Mouse (Mus musculus) heart, adult 8-10 months (tissue): ENCODE data around the gene Setdb1. TPM values are rescaled to one million over a fixed set of nuclear protein-coding genes. Genes with fewer than 3 reads are reported as not detected.

Experiments
- DNase-seq: peaks from one replicate; pipeline ENCODE4 v3.0.0; 2022; ENCODE audit warnings: low spot score
- total RNA-seq, 4 experiments: library from RNA; stranded (reverse); gene quantifications; 2 replicates each; pipeline ENCODE4 v1.2.4; 2022

The Setdb1 gene
- total RNA-seq, 4 experiments from 2014 or later = 10.1 to 12.0 (median 10.4) TPM

DNA sequence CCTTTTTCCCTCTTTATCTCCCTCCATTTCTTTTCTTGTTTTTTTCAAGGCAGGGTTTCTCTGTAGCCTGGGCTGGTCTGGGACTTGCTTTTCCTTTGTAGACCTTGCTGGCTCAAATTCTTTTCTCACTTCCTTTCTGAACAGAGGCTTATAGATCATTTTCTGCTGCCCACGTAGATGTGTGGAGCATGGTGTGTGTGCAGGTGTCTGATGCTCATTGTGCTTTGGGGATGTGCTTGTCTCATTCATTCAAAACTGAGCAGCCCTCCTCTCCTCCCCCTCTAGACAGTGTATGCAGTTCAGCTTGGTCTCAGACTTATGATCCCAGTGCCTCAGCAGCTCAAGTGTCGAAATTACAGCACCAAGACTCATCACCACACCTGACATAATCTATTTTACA is 37.9 kb downstream of the Setdb1 start:
- DNase-seq = no peak

DNA sequence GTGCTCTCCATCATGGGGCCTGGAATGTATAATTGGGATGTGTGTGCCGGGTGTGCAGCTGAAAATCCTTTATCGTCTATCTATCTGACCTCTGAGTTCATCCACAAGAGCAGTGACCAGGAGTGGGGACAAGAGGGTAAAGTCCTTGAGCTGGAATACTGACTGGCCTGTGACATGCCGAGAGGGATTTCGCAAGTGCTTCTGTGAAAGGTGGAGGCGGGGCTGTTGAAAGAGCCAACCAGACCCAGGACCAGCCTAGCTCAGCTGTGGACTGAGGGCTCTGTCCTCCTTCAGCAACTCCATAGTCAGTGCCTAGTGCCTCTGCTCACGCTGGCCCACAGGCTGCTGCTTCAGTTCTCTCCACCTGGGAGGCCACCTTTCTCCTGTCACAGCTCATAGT is 38.5 kb downstream of the Setdb1 start:
- DNase-seq = no peak

DNA sequence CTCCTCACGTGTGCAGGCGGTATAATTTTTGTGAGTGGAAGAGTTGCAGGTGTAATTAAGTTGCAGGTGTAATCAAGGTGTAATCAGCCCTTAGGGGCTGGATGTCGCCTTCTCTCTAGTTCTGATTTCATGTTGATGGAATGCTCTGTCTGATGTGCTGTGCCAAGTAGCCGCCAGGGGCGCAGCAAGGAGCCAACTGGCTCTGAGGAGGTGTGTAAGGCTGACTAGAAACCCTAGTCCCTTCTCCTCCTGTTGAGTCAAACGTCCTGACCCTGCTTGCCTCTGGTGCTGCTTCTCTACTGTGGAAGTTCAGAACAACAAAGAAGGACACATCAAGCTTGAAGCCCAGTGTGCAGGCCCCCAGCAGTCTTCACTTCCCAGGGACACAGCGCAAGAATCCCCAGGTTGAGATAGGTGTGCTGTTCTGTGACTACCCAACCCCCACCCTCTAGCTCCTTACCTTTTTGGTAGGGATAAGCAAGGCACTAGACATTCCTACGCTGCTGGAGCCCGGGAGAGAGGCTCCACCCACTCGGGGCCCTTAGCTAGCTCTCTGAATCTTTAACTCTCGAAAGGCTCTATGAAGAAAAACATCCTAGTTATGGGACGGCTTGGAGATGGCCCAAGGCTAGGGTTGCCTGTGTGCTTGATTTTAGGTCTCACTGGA is 39.5 kb downstream of the Setdb1 start:
- no peak for DNase-seq

DNA sequence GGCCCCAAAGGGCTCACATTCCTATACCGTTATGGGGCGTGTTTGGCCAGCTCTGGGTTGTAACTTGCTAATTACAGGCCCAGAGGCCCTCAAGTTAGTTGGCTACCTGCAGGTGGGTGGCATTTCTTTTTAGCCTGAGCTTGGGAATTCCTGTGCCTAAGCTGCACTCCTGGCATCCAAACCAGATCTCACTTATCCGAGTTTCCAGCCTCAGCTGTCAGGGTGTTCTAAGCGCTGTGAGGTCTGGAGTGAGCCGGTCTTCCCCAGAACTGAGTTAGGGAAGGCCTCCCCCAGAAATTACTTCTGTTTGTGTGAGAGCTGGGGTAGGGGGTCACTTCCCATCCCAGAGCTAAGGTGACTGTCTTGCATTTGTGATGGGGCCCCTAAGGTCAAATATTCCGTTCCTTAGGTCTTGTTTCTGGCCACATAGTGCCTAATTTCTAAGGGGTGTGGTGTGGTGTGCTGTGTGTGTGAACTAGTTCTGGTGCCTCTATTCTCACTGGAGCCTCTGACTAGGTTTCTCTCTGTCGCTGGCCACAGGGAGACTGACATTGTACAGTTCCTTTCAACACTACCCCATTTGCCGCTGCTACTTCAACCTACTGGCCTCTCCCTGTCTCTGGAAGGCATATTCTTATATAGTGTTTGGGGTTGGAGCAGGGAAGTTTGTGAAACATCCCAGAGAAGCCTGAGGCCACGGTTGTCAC is 41.0 kb downstream of the Setdb1 start:
- no peak for DNase-seq

DNA sequence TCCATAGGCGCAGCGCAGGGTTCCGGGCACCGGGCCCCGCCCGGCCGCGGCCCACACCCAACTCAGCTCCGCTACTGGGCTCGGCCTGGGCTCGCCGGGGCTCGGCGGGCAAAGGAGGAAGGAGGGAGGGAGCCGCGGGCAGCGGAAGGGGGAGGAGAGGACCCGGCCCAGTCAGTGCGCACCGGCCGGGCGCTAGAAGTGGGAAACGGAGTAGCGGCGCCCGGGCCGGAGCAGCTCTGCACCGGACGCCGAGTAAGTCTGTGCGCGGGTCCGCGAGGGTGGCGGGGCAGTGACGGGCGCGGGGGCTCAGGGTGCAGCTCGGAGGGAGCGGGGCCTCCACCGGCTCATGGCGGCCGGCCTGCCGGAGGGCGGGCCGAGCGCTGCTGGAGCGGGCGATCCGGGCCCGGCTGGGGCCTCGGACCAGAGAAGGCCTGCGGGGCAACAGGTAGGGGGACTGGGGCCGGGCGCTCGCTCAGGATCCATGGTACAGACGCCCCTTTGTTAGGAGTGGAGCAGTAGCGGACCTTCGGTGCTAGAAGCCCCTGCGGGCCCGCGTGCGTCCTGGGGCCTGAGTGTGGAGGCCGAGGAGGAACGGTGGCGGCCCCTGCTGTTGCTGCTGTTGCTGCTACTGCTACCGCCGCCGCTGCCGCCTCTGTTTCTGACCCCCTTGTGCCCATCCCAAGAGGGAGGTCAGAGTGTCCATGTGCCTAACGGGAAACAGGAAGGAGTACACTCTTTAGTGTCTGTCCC is 41.7 kb downstream of the Setdb1 start:
- peak; percentile 88 for DNase-seq

DNA sequence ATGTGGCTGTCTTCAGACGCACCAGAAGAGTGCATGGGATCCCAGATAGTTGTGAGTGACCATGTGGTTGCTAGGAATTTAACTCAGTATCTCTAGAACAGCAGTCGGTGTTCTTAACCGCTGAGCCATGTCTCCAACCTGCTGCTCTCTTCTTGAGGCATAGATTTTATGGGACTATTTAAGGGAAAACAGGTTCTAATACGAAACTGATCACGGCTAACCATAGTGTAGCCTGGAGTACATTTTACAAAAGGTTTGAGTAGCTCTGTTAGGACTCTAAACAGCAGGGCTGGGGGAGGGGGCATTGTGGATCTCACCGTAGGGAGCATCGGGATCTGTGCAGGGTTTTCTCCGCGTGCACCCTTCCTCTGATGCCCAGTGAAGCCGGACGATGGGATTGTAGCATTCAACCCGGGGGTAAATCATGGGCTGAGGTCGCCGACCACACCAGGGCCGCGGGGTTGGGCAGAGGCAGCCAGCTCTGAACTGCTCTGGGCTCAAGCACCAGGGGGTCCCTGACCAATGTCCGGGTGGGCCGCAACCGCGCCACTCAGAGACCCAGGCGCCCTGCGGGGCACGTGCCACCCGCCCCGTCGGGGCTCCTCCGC is 42.4 kb downstream of the Setdb1 start, which contains the start of gene Cers2:
Gene Cers2, plus strand, starts transcription at position 306 of the 608 bp plus-strand sequence.
- DNase-seq = no peak

DNA sequence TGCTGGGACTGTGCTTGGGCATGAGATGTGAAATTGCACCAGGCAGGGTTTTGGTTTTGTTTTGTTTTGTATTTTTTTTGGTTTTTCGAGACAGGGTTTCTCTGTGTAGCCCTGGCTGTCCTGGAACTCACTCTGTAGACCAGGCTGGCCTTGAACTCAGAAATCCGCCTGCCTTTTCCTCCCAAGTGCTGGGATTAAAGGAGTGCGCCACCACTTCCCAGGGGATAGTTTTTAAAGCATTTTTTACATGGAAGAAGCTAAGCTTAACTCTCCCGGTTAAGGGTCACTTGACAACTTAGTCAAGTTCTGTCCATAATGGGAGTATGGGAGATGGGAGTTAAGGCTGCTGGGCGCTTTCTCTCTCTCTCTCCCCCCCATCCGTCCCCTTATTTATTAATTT is 42.9 kb downstream of the Setdb1 start:
- DNase-seq = no peak

DNA sequence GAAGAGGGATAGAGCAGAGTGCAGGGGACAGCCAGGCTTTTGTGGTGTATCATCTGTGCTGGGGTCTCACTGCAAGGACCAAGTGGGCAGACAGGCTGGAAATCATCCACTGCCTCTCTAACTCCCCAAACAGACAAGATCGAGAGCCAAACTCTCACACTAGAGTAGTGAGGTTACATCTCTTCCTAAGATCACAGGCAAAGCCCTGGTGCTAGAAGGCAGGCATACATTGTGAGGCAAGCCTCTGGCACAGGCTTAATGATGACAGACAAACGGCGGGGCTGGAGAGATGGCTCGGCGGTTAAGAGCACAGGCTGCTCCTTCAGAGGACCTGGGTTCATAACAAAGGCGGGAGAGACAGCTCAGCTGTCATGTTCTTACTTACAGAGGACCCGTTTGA is 43.5 kb downstream of the Setdb1 start:
- DNase-seq = no peak

DNA sequence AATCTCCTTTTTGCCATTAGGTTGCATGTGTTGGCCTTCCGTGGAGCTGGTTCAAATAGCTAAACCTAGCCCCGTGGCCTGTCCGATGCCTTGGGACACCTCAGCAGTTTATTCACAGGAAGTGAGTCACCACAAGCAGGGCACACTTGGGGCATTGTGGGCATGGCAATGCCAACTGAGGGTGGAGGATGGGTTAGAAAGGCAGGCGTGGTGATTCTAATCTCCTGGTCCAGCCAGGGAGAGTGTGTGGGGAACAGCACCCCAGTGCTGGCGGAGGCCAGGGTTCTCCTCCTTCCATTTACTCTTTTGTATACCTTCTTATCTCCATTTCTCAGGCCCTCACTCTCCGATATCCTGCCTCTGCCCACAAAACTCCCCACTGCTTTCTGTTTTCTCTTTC is 44.4 kb downstream of the Setdb1 start:
- DNase-seq = no peak

DNA sequence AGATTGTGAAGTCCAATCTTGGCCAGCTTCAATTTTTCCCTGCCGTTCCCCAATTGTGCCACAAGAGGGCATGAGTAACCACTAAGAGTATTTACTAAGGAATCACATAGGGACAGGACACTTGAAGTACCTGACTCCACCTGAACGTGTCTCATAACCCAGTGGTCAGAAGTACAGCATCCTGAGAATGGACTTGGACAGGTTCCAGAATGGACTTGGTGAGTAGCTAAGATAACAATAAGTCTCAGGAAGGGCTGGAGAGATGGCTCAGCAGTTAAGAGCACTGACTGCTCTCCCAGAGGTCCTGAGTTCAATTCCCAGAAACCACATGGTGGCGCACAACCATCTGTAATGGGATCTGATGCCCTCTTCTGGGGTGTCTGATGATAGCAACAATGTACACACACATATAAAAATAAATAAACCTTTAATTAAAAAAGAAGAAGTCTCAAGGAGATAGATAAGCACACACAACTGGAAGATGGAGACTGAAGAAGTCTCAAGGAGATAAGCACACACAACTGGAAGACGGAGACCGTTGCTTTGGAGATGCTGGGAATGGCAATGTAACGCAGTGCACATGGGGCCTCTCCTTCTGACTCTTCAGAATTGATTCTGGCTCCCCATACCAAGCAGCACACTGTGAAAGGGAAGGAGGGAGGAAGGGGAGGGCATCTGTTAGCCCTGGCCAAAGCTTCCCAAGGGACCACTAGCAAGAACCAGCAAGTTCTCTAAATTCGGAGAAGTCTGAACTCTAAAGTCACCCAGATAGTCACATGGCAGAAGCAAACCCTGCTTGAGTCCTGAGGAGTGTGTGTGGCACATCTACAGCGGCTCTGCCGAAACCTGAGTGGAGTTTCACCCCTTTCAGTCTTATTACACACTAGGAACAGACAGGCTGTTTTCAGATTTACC is 45.8 kb downstream of the Setdb1 start:
- DNase-seq = peak; percentile 81

DNA sequence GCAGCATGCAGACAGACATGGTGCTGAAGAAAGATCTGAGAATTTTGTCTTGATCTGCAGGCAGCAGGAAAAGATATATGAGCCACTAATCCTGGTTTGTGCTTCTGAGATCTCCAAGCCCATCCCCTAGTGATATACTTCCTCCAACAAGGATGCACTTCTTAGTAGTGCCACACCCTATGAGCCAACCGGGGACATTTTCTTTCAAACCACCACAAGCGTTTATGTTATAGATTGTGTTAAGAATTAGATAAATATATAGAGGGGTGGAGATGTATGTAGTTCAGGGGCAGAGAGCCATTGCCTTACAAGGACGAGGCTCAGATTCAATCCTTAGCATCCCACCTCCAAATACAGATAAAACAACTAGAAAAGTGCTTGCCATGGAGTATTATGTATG is 46.5 kb downstream of the Setdb1 start:
- DNase-seq = no peak

DNA sequence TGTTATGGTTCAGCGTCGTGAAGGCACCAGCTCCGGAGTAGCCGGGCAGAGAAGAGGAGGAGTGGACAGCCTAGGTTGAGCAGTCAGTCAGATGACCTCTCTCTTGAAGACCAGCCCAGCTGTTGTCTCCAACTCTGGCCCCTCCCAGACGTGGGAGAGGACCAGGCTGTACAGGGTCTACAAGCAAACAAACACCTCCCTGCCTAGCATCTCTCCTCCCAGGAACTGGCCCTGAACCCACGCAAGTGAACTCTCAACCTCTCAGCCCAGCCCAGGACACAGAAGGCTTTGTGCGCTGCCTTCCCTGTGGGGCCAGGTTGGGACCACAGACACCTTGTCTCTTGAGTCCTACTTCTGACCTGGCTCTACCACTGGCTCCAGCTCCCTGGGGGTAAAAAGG is 49.9 kb downstream of the Setdb1 start, which contains the start of gene Anxa9:
Gene Anxa9, minus strand, starts transcription at position 77 of the 400 bp plus-strand sequence.
- no peak for DNase-seq

DNA sequence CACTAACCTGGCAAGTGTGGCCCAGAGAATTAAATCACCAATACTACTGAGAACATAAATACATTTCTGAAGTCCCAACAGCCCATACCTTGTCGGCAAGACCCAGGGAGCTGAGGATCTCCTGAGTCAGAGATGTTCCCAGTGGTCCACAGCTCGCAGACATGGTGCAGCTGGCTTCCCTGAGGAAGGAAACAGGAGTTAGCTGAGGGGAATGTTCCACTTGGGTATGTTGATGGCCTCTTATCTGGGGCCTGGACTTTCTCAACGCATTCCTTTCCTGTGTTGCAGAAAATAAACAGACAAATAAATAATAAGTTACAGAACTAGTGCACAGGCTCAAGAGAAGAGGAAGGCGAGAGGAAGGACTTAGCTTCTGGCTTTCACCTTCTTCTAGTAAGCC is 50.8 kb downstream of the Setdb1 start:
- DNase-seq = no peak

DNA sequence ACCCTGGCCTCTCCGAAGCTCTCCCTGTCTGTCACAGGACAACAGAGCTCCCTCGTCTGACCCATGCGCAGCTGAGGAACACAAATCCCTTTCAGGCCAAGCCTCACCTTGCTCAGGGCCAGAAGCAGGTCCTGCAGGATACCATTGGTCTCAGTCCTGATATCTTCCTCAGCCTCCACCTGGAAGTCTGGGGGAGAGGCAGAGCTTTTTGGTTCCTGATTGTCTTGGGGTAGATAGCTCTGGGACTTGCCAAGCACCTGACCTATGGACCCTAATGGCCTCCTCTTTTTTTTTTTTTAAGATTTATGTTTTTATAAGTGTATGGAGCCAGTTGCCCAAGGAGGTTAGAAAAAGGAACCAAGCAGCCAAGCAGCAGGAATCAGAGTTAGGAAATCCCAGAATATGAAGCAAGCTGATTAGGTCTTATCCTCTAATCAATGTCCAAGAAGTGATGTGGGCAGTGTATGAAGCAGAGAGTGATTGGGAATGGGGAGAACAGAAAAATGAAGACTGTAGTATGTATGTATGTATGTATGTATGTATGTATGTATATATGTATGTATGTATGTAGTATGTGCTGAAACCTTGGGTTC is 55.7 kb downstream of the Setdb1 start:
- no peak for DNase-seq

DNA sequence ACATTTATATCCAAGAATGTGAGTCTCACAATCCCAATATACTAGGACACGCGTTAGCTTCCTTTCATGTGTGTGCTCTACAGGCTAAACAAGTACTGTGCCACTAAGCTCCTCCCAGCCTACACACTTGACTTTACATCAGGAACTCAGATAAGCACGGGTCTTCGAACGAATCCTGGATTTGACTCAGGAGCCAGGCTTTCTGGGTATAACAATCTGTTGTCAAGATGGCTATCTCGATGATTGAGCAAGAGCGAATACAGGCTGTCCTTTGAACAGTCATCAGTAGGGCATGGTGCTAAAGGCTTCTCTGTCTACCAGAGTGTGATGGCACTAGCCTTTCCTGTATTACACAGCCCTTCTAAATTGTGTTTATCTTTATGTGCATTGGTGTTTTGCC is 59.0 kb downstream of the Setdb1 start:
- DNase-seq = no peak

DNA sequence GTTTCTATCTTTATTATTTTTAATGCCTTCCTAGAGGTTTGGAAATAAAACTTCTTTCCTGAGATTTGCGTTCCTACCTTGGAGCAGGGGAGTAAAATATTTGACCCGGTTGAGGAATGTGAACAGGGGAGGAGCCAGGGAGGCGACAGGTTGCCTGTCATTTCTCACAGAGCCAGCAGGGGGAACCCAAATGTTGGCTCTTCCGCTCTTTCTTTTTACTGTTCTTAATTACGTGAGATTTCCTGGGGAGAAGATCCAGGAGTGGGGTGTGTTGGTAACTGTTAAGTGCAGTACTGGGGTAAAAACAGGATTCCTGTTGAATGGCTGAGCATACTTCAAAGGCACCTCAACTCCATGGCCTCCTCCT is 60.9 kb downstream of the Setdb1 start:
- DNase-seq = no peak

DNA sequence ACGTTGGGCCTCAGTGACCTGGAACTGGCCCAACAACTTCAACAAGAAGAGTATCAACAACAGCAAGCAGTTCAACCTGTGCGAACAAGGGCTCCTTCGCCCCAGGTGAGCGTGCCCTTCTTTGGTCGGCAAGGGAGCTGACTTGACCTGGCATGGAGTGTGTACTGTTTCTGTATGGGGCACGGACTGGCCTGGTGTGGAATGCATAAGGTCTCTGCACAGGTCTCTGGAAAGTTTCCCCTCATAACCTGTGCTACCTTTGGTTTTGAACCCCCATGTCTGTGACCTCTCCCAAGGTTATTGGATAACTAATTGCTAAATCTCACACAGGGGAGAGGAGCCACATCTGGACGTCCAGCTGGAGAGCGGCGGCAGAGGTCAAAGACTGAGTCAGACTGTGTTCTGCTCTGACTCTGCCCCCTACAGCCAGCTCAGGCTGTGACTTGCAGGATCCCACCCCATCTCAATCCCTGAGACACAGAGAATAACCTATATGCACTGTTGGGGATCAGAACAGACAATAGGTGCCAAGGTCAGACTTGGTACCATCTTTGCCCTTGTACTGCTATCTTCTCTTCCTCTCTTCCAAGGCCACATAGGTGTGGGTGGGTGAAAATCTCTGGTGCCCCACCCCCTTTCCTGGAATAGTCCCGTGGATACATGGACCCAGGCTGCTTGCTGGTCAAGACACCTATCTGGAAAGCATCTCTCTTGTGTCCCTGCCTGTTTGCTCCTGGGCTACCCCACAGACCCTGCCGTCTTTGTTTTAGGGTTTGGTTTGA is 61.5 kb downstream of the Setdb1 start:
- no peak for DNase-seq

DNA sequence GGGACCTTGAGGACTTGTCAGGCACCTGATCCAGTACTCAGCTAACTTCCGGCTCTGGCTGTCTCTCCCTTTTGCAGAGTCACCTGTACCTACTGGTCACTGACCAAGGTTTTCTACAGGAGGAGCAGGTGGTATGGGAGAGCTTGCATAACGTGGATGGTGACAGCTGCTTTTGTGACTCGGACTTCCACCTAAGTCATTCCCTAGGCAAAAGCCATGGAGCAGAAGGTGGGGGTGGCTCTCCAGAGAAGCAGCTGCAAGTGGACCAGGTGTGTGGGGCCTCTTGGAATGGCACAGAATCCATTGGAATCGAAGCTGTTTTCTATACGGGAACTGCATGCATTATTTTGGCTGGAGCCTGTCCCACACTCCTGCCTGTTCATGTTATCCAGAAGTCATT is 62.3 kb downstream of the Setdb1 start:
- DNase-seq = no peak

DNA sequence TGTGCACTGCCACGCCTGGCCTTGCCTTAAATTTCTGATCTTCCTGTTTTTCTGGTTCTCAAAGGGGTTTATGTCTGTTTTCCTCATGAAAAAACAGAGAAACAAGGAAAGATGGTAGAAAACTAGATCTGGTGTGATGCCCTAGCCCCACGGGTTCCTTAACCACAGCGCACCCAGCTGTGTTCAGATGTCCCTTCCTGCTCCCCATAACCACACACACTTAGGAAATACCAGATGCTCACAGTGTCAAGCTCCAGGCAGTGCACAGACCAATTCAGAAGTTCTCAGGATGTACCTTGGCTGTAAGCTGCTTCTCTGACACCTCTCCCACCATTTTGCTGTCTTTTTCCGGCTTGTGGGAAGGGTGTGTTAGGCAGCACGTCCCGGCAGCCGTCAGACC is 62.7 kb downstream of the Setdb1 start:
- DNase-seq = no peak

DNA sequence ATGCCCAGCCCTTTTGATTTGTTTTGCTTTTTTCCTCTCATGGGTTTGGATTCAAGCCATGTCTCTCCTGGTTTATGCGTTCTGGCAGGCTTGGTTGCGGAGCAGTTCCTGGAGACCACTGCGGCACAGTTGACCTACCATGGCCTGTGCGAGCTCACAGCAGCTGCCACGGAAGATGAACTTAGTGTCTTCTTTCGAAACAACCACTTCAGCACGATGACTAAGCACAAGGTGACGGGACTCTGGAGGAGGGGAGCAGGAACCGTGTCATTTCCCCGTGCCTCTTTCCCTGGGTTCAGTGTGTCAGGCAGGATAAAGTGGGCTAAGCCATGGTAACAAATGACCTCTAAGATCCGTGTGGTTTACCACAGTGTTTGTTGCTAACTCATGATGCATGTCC is 63.5 kb downstream of the Setdb1 start:
- no peak for DNase-seq
